Mouse (Mus musculus) left cerebral cortex, adult 2 months (tissue): ENCODE measurements around the gene Cers5. TPM values are rescaled to one million over a fixed set of nuclear protein-coding genes. Genes with fewer than 3 reads are reported as not detected.

Experiments
- DNase-seq, 2 experiments: peaks; one replicate each; pipeline ENCODE4 v3.0.0; 2021 to 2022; ENCODE audit warnings: low spot score in 2 of 2, mixed read lengths in 1 of 2; ENCODE audit errors: extremely low spot score in 1 of 2
- H3K27ac ChIP-seq: fragments of 200-600 bp; 2 replicates; pipeline ENCODE4 v1.8.1; 2022
- H3K4me3 ChIP-seq: fragments of 200-600 bp; 2 replicates; pipeline ENCODE4 v1.8.1; 2022
- CTCF ChIP-seq: fragments of 200-600 bp; IDR thresholded peaks from 2 replicates; pipeline ENCODE4 v1.8.1; 2022; ENCODE audit warnings: antibody characterized with exemption, mild to moderate bottlenecking, moderate library complexity
- intact Hi-C: fragments of 180-260 bp; cut with DNase I; formaldehyde crosslinking; loops from one replicate; pipeline ENCODE4 v1.15.1; 2025
- total RNA-seq, 2 experiments: library from RNA; stranded (reverse); gene quantifications; 2 replicates each; pipeline ENCODE4 v1.2.3; 2021

Cers5 gene
- total RNA-seq, 2 experiments from 2014 or later = 32.3 to 34.7 TPM

DNA sequence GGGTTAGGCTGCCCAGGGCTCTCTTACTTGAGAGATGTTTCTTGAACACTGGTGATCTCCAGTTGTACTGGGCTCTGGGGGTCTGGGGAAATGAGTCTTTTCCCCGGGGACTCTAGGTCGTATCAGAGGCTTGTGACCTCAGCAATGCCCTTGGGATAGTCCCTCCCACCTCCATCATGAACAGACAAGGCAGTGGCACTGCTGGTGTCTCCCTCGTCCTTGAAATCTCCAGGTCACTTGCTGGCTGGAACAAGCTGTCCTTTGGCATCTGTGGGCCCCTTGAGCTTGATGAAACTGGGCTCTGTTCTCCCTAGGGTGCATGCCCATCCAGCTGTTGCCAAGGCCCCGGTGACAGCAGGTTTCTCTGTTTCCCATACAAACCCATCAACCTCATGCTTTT, 58.5 kb downstream of the Cers5 start:
- Histone ChIP-seq H3K4me3 (no peak overlapping the region), H3K27ac (peak overlapping the region; percentile 92)
- intact Hi-C loops = no loop called here
- TF ChIP-seq CTCF = no peak
- no peak for DNase-seq

DNA sequence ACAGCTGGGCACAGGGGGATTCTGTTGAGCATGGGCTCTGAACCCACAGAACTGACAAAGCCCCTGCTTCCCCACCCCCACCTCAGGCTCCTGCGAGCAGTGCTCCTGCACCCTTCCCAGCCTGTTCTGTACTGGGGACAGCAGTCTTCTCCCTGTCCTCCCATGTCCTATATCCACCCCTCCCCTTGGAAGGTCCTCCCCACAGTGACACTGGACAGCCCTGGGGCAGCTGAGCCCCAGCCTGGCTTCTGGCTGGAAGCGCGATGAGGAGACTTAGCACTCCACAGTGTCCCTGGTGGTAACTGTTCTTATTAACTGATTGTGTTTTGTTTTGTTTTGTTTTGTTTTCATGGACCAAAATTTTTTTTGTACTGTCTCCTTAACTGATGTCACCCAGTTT, 59.1 kb downstream of the Cers5 start:
- no peak; the same call in none of the 2 replicates for TF ChIP-seq CTCF
- peak overlapping the region; percentile 92 for H3K27ac ChIP-seq
- intact Hi-C loops = no loop called here

GRCm38 (mm10) chr15:99712666-99713559, 59.8 kb downstream of the Cers5 start:
- no peak for TF ChIP-seq CTCF
- H3K27ac ChIP-seq = peak overlapping the region; percentile 92
- intact Hi-C loops = no loop called here
- DNase-seq = no peak
- H3K4me3 ChIP-seq = no peak overlapping the region

More for the DNA sequence above, 59.1 kb downstream of the Cers5 start:
- no peak overlapping the region for H3K4me3 ChIP-seq
- DNase-seq = no peak

DNA sequence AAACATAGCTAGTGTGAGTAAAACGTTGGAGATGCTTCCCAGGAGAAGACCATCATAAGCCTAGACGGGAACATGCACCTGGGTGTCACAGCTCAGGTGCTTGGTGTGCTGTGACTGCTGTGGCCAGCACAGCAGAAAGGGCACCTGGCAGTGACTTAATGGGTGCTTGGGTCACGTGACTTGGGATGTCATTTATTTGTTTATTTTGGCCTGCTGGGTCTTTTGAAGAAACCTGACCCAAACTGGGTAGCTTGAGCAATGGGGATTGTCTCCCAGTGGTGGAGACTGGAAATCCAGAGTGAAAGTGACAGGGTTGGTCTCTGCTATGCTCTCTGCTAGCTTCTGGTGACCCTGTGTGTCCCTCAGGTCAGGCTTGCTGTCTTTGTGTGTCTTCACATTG, 61.2 kb downstream of the Cers5 start:
- no peak overlapping the region; the same call in 1 of the 2 replicates for H3K27ac ChIP-seq
- TF ChIP-seq CTCF = no peak
- DNase-seq = no peak
- H3K4me3 ChIP-seq = no peak overlapping the region
- intact Hi-C loops = no loop called here

GRCm38 (mm10) chr15:99710221-99711190, 62.2 kb downstream of the Cers5 start:
- H3K4me3 ChIP-seq = no peak overlapping the region
- H3K27ac ChIP-seq = no peak overlapping the region; the same call in 1 of the 2 replicates
- intact Hi-C loops = no loop called here
- no peak for TF ChIP-seq CTCF
- no peak for DNase-seq

DNA sequence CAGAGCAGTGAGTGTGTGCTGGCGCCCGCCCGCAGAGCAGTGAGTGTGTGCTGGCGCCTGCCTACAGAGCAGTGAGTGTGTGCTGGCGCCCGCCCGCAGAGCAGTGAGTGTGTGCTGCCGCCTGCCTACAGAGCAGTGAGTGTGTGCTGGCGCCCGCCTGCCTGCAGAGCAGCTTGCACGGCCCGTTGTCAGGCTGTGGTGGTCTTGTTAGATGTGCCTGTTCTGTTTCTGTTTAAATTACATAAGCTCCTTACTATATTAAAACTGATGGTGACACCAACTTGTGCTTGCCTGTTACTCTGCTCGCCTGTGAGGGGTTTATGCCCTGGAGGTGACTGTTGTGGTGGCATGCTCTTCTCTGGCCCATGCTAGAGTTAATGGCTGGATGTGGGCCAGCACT, 64.5 kb downstream of the Cers5 start:
- no peak for DNase-seq
- no peak for TF ChIP-seq CTCF
- H3K27ac ChIP-seq = no peak overlapping the region
- H3K4me3 ChIP-seq = no peak overlapping the region
- intact Hi-C loops = no loop called here

- intact Hi-C loops = loop anchor here (2.0 kb wide), 1 partner anchor 19 kb away; the partner anchor contains the start of gene Cox14
- peak; percentile 91 for TF ChIP-seq CTCF
- H3K27ac ChIP-seq = peak within 1 kb of the TSS; percentile 99
- DNase-seq = peak; percentile 53 to 63
- peak within 1 kb of the TSS; percentile 43 for H3K4me3 ChIP-seq
These were observed 67.1 kb downstream of the Cers5 start, which contains the start of gene Gm17349 for GRCm38 (mm10) chr15:99705440-99706048. TSS of gene Gm17349 (minus strand) at chr15:99705490.

GRCm38 (mm10) chr15:99704881-99705280, 67.8 kb downstream of the Cers5 start:
- peak overlapping the region; percentile 99 for H3K27ac ChIP-seq
- DNase-seq = peak in 1 of 2 experiments; percentile 15
- intact Hi-C loops = loop anchor here (2.0 kb wide), 1 partner anchor 20 kb away; the partner anchor contains the start of gene Cox14
- no peak for TF ChIP-seq CTCF
- peak overlapping the region; percentile 43 for H3K4me3 ChIP-seq

GRCm38 (mm10) chr15:99704041-99704681, 68.5 kb downstream of the Cers5 start:
- peak; percentile 44 to 53 for DNase-seq
- Histone ChIP-seq H3K27ac (peak overlapping the region; percentile 99), H3K4me3 (peak overlapping the region; percentile 43)
- no peak for TF ChIP-seq CTCF
- intact Hi-C loops = loop anchor here (2.0 kb wide), 1 partner anchor 21 kb away; the partner anchor contains the start of gene Cox14

GRCm38 (mm10) chr15:99703676-99704040, 69.0 kb downstream of the Cers5 start:
- TF ChIP-seq CTCF = no peak
- intact Hi-C loops = loop anchor here (2.0 kb wide), 2 partner anchors 13 to 21 kb away; partner anchors contain the start of genes Cox14 and Gpd1
- Histone ChIP-seq H3K27ac (peak overlapping the region; percentile 99), H3K4me3 (peak overlapping the region; percentile 98)
- DNase-seq = no peak
